Mouse (Mus musculus): Measurements from ENCODE around the gene Gm28269. TPM values are rescaled to one million over a fixed set of nuclear protein-coding genes. Genes with fewer than 3 reads are reported as not detected.

Gene Gm28269
- polyA plus RNA-seq (2014; fragmentation: Nextera tagmentation; extraction: Ambion mirVana) = not detected in 2 replicates

- no peaks in the 10 kb centered on the region for H3K27me3 ChIP-seq (ENCODE audit: control insufficient read depth, insufficient read depth, low read length)
- ATAC-seq (ENCODE audit: low read depth) = no peak
- no peaks in the 10 kb centered on the region for H3K9me3 ChIP-seq (ENCODE audit: control insufficient read depth, low read length)
- H3K9ac ChIP-seq (replicated peaks; ENCODE audit: low read depth, low read length) = no peak within 1 kb of the TSS
- H3K27ac ChIP-seq (ENCODE audit: low read depth, low read length) = no peak within 1 kb of the TSS
- no peak within 1 kb of the TSS for H3K4me2 ChIP-seq (ENCODE audit: low read depth, low read length)
- H3K36me3 ChIP-seq (ENCODE audit: control insufficient read depth, insufficient read depth, low read length) = no peaks in the 10 kb centered on the region
- H3K4me1 ChIP-seq (ENCODE audit: control insufficient read depth, insufficient read depth, low read length) = no peaks in the 10 kb centered on the region
- no peak within 1 kb of the TSS for H3K4me3 ChIP-seq (ENCODE audit: low read depth, low read length)
Measured at GRCm38 (mm10) chrX:21744997-21745396, at the start of gene Gm28269. Gene Gm28269 (minus strand): TSS chrX:21745097.

GRCm38 (mm10) chrX:21716885-21717284, 28.0 kb downstream of the Gm28269 start:
- ATAC-seq (ENCODE audit: low read depth) = no peak
- 92% methylated on average over 2 of the region's 2 CpGs for WGBS
- Histone ChIP-seq H3K9me3 (ENCODE audit: control insufficient read depth, low read length) (no peaks in the 10 kb centered on the region), H3K27ac (ENCODE audit: low read depth, low read length) (no peak overlapping the region), H3K27me3 (ENCODE audit: control insufficient read depth, insufficient read depth, low read length) (no peaks in the 10 kb centered on the region), H3K9ac (replicated peaks; ENCODE audit: low read depth, low read length) (no peak overlapping the region), H3K36me3 (ENCODE audit: control insufficient read depth, insufficient read depth, low read length) (no peaks in the 10 kb centered on the region), H3K4me1 (ENCODE audit: control insufficient read depth, insufficient read depth, low read length) (no peaks in the 10 kb centered on the region), H3K4me2 (ENCODE audit: low read depth, low read length) (no peak overlapping the region), H3K4me3 (ENCODE audit: low read depth, low read length) (no peak overlapping the region)

GRCm38 (mm10) chrX:21715293-21715692, 29.6 kb downstream of the Gm28269 start:
- Histone ChIP-seq H3K4me2 (ENCODE audit: low read depth, low read length) (no peak overlapping the region), H3K27ac (ENCODE audit: low read depth, low read length) (no peak overlapping the region), H3K4me1 (ENCODE audit: control insufficient read depth, insufficient read depth, low read length) (no peaks in the 10 kb centered on the region), H3K27me3 (ENCODE audit: control insufficient read depth, insufficient read depth, low read length) (no peaks in the 10 kb centered on the region), H3K4me3 (ENCODE audit: low read depth, low read length) (no peak overlapping the region), H3K9me3 (ENCODE audit: control insufficient read depth, low read length) (no peaks in the 10 kb centered on the region), H3K9ac (replicated peaks; ENCODE audit: low read depth, low read length) (no peak overlapping the region), H3K36me3 (ENCODE audit: control insufficient read depth, insufficient read depth, low read length) (no peaks in the 10 kb centered on the region)
- no peak for ATAC-seq (ENCODE audit: low read depth)
- 60% methylated on average over 5 of the region's 5 CpGs for WGBS

GRCm38 (mm10) chrX:21714829-21715228, 30.1 kb downstream of the Gm28269 start, which contains the start of gene Slc6a14:
Gene Slc6a14 (plus strand): TSS chrX:21714896.
- no peaks in the 10 kb centered on the region for H3K27me3 ChIP-seq (ENCODE audit: control insufficient read depth, insufficient read depth, low read length)
- no peaks in the 10 kb centered on the region for H3K36me3 ChIP-seq (ENCODE audit: control insufficient read depth, insufficient read depth, low read length)
- 68% methylated on average over 7 of the region's 7 CpGs for WGBS
- no peaks in the 10 kb centered on the region for H3K4me1 ChIP-seq (ENCODE audit: control insufficient read depth, insufficient read depth, low read length)
- H3K9me3 ChIP-seq (ENCODE audit: control insufficient read depth, low read length) = no peaks in the 10 kb centered on the region
- H3K4me2 ChIP-seq (ENCODE audit: low read depth, low read length) = no peak within 1 kb of the TSS
- no peak within 1 kb of the TSS for H3K27ac ChIP-seq (ENCODE audit: low read depth, low read length)
- ATAC-seq (ENCODE audit: low read depth) = no peak
- no peak within 1 kb of the TSS for H3K4me3 ChIP-seq (ENCODE audit: low read depth, low read length)
- H3K9ac ChIP-seq (replicated peaks; ENCODE audit: low read depth, low read length) = no peak within 1 kb of the TSS

GRCm38 (mm10) chrX:21704470-21704869, 40.4 kb downstream of the Gm28269 start:
- WGBS = 59% methylated on average over 1 of the region's 1 CpGs
- no peaks in the 10 kb centered on the region for H3K4me1 ChIP-seq (ENCODE audit: control insufficient read depth, insufficient read depth, low read length)
- H3K9me3 ChIP-seq (ENCODE audit: control insufficient read depth, low read length) = no peaks in the 10 kb centered on the region
- ATAC-seq (ENCODE audit: low read depth) = no peak
- no peak overlapping the region for H3K4me2 ChIP-seq (ENCODE audit: low read depth, low read length)
- no peak overlapping the region for H3K27ac ChIP-seq (ENCODE audit: low read depth, low read length)
- H3K27me3 ChIP-seq (ENCODE audit: control insufficient read depth, insufficient read depth, low read length) = no peaks in the 10 kb centered on the region
- H3K9ac ChIP-seq (replicated peaks; ENCODE audit: low read depth, low read length) = no peak overlapping the region
- no peak overlapping the region for H3K4me3 ChIP-seq (ENCODE audit: low read depth, low read length)
- H3K36me3 ChIP-seq (ENCODE audit: control insufficient read depth, insufficient read depth, low read length) = no peaks in the 10 kb centered on the region

GRCm38 (mm10) chrX:21701646-21702045, 43.3 kb downstream of the Gm28269 start:
- Histone ChIP-seq H3K4me1 (ENCODE audit: control insufficient read depth, insufficient read depth, low read length) (no peaks in the 10 kb centered on the region), H3K27me3 (ENCODE audit: control insufficient read depth, insufficient read depth, low read length) (no peaks in the 10 kb centered on the region), H3K4me2 (ENCODE audit: low read depth, low read length) (no peak overlapping the region), H3K36me3 (ENCODE audit: control insufficient read depth, insufficient read depth, low read length) (no peaks in the 10 kb centered on the region), H3K9ac (replicated peaks; ENCODE audit: low read depth, low read length) (no peak overlapping the region), H3K9me3 (ENCODE audit: control insufficient read depth, low read length) (no peaks in the 10 kb centered on the region), H3K4me3 (ENCODE audit: low read depth, low read length) (no peak overlapping the region), H3K27ac (ENCODE audit: low read depth, low read length) (no peak overlapping the region)
- no peak for ATAC-seq (ENCODE audit: low read depth)
- WGBS = 79% methylated on average over 4 of the region's 4 CpGs

GRCm38 (mm10) chrX:21695687-21696086, 49.2 kb downstream of the Gm28269 start:
- 91% methylated on average over 3 of the region's 3 CpGs for WGBS
- H3K27me3 ChIP-seq (ENCODE audit: control insufficient read depth, insufficient read depth, low read length) = no peaks in the 10 kb centered on the region
- ATAC-seq (ENCODE audit: low read depth) = no peak
- no peaks in the 10 kb centered on the region for H3K36me3 ChIP-seq (ENCODE audit: control insufficient read depth, insufficient read depth, low read length)
- H3K4me1 ChIP-seq (ENCODE audit: control insufficient read depth, insufficient read depth, low read length) = no peaks in the 10 kb centered on the region
- H3K4me3 ChIP-seq (ENCODE audit: low read depth, low read length) = no peak overlapping the region
- H3K4me2 ChIP-seq (ENCODE audit: low read depth, low read length) = no peak overlapping the region
- H3K9ac ChIP-seq (replicated peaks; ENCODE audit: low read depth, low read length) = no peak overlapping the region
- no peak overlapping the region for H3K27ac ChIP-seq (ENCODE audit: low read depth, low read length)
- H3K9me3 ChIP-seq (ENCODE audit: control insufficient read depth, low read length) = no peaks in the 10 kb centered on the region

GRCm38 (mm10) chrX:21695220-21695619, 49.7 kb downstream of the Gm28269 start:
- Histone ChIP-seq H3K4me2 (ENCODE audit: low read depth, low read length) (no peak overlapping the region), H3K9me3 (ENCODE audit: control insufficient read depth, low read length) (no peaks in the 10 kb centered on the region), H3K27ac (ENCODE audit: low read depth, low read length) (no peak overlapping the region), H3K27me3 (ENCODE audit: control insufficient read depth, insufficient read depth, low read length) (no peaks in the 10 kb centered on the region), H3K4me1 (ENCODE audit: control insufficient read depth, insufficient read depth, low read length) (no peaks in the 10 kb centered on the region), H3K36me3 (ENCODE audit: control insufficient read depth, insufficient read depth, low read length) (no peaks in the 10 kb centered on the region), H3K9ac (replicated peaks; ENCODE audit: low read depth, low read length) (no peak overlapping the region), H3K4me3 (ENCODE audit: low read depth, low read length) (no peak overlapping the region)
- WGBS = 78% methylated on average over 6 of the region's 6 CpGs
- ATAC-seq (ENCODE audit: low read depth) = no peak
